Comparison of ENCODE assay signal across 10 mouse cellular contexts in the genomic region with DNA sequence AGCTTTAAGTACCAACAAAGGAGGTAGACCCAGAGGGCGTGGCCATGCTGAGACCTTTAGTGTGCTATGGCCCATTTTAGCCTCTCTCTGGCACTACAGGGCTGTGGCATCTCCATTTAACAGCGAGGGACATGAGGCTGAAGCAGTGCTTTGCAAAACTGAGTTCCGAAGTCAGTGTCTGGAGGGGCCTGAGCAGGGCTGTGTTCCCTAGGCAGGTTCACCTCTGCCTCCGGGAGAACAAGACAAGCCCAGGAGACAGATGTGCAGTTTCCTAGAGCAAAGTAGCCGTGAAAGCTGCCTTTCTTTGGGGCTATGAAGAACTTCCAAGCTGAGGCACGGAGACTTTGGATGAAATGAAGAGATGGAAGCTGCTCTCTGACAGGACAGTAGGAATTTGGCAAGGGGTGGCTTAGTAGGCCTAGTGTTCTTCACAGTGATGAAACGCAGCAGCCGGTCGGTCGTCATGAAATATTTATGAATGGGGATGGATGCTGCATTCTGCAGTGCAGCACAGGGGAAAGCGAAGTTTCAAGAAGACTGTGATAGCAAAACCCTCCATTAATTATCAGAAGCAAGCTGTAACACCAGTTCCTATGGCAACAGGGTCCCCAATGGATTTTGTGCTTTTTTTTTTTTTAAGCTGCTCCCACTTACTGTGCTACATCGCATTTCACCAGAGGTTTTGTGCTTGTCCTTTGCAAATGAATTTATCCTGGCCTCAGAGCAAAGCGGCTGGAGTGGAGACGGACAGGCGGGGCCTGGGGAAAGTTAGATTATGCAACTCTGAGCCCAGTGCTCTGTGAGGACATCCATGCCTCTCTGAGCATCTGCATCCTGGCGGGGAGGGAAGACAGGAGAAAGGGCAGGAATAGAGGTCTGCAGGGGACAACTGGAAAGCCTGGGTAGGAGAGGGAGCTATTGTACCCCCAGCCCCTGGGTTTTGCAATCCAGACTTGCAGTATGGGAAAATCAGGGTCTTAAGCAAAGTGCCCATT.
DNase-seq lines count a peak whose midpoint lies in the region; ATAC-seq and TF ChIP-seq lines count a peak whose summit lies in the region.
"Had no signal": no experiment of that assay in that cellular context is flagged by ENCODE, and none has a peak within 500 bp of the region (broad histone marks: within the 10 kb centered on the region; RNA-seq: fewer than 3 reads in every experiment).

No protein-coding gene starts in this region.

- no peaks in the 10 kb centered on the region for H3K9me3 ChIP-seq in kidney, postnatal 0 days (replicated peaks; ENCODE audit: low read length)
- H3K9me3 ChIP-seq in forebrain, embryonic 13.5 days (replicated peaks) = no peaks in the 10 kb centered on the region
- H3K9me3 ChIP-seq in intestine, embryonic 15.5 days = no peaks in the 10 kb centered on the region; the same call in 1 of the 2 replicates
- no peaks in the 10 kb centered on the region for H3K9me3 ChIP-seq in neural tube, embryonic 14.5 days (ENCODE audit: control insufficient read depth, low read length)

- no peak overlapping the region for H3K4me3 ChIP-seq in kidney, postnatal 0 days (replicated peaks; ENCODE audit: low read depth, low read length)
- no peak overlapping the region for H3K4me3 ChIP-seq in forebrain, embryonic 13.5 days
- no peak overlapping the region for H3K4me3 ChIP-seq in intestine, embryonic 15.5 days (replicated peaks)
- H3K4me3 ChIP-seq in neural tube, embryonic 14.5 days (ENCODE audit: low read depth, low read length) = no peak overlapping the region
- H3K4me3 ChIP-seq: myocyte had no signal

- H3K9ac ChIP-seq in kidney, postnatal 0 days (ENCODE audit: low read depth, low read length) = no peak overlapping the region
- no peak overlapping the region for H3K9ac ChIP-seq in forebrain, embryonic 13.5 days
- no peak overlapping the region for H3K9ac ChIP-seq in intestine, embryonic 15.5 days
- H3K9ac ChIP-seq in neural tube, embryonic 14.5 days (replicated peaks; ENCODE audit: low read depth, low read length) = peak overlapping the region; percentile 28; the same call in 1 of the 2 replicates

- no peaks in the 10 kb centered on the region for H3K36me3 ChIP-seq in kidney, postnatal 0 days (ENCODE audit: insufficient read depth, low read length)
- H3K36me3 ChIP-seq in forebrain, embryonic 13.5 days (ENCODE audit: poor library complexity, severe bottlenecking) = no peaks in the 10 kb centered on the region
- no peaks in the 10 kb centered on the region for H3K36me3 ChIP-seq in intestine, embryonic 15.5 days
- no peaks in the 10 kb centered on the region for H3K36me3 ChIP-seq in neural tube, embryonic 14.5 days (ENCODE audit: control insufficient read depth, insufficient read depth, low read length)

- no peak for ATAC-seq in kidney, postnatal 0 days (replicated peaks; ENCODE audit: low FRiP score, low read depth)
- peak; percentile 63 for ATAC-seq in forebrain, embryonic 13.5 days
- peak; percentile 34; the same call in 1 of the 2 replicates for ATAC-seq in intestine, embryonic 15.5 days
- peak; percentile 85 for ATAC-seq in neural tube, embryonic 14.5 days (ENCODE audit: low read depth)

- no peaks in the 10 kb centered on the region for H3K27me3 ChIP-seq in kidney, postnatal 0 days (ENCODE audit: insufficient read depth, low read length)
- H3K27me3 ChIP-seq in forebrain, embryonic 13.5 days = no peaks in the 10 kb centered on the region
- H3K27me3 ChIP-seq in intestine, embryonic 15.5 days (replicated peaks) = no peaks in the 10 kb centered on the region
- H3K27me3 ChIP-seq in neural tube, embryonic 14.5 days (ENCODE audit: control insufficient read depth, insufficient read depth, low read length) = no peaks in the 10 kb centered on the region

- no peak overlapping the region for H3K4me2 ChIP-seq in kidney, postnatal 0 days (ENCODE audit: low read length)
- H3K4me2 ChIP-seq in forebrain, embryonic 13.5 days = peak overlapping the region; percentile 2; the same call in 1 of the 2 replicates
- no peak overlapping the region for H3K4me2 ChIP-seq in intestine, embryonic 15.5 days (replicated peaks)
- peak overlapping the region; percentile 2; the same call in 1 of the 2 replicates for H3K4me2 ChIP-seq in neural tube, embryonic 14.5 days (ENCODE audit: low read depth, low read length)

- whole genome bisulfite sequencing in kidney, postnatal 0 days = 70% methylated on average over 16 of the region's 16 CpGs
- WGBS in forebrain, embryonic 13.5 days = 42% methylated on average over 16 of the region's 16 CpGs
- 47% methylated on average over 16 of the region's 16 CpGs for WGBS in intestine, embryonic 15.5 days
- 37% methylated on average over 16 of the region's 16 CpGs for WGBS in neural tube, embryonic 14.5 days

- H3K4me1 ChIP-seq in kidney, postnatal 0 days (replicated peaks; ENCODE audit: insufficient read depth, low read length) = no peaks in the 10 kb centered on the region
- peaks cover 36% of the 10 kb centered on the region for H3K4me1 ChIP-seq in forebrain, embryonic 13.5 days
- H3K4me1 ChIP-seq in intestine, embryonic 15.5 days (replicated peaks) = no peaks in the 10 kb centered on the region
- H3K4me1 ChIP-seq in neural tube, embryonic 14.5 days (ENCODE audit: control insufficient read depth, insufficient read depth, low read length) = peaks cover 16% of the 10 kb centered on the region

- peak; percentile 15 for DNase-seq in kidney, postnatal 0 days (ENCODE audit: low spot score)
- DNase-seq in kidney, postnatal 14 days = no peak
- no peak for DNase-seq in liver
- no peak for DNase-seq in adipocyte (ENCODE audit: low spot score)
- no peak for DNase-seq in embryo, embryonic 9.5 days (ENCODE audit: extremely low spot score)
- DNase-seq: kidney, adult 8-10 months had no signal

- no peak for TF ChIP-seq CTCF in kidney, postnatal 0 days (IDR thresholded peaks at IDR 0.05; ENCODE audit: low read depth)

- no peak overlapping the region for H3K27ac ChIP-seq in kidney, postnatal 0 days
- peak overlapping the region; percentile 70 for H3K27ac ChIP-seq in forebrain, embryonic 13.5 days
- no peak overlapping the region for H3K27ac ChIP-seq in intestine, embryonic 15.5 days
- H3K27ac ChIP-seq in neural tube, embryonic 14.5 days (ENCODE audit: low read depth, low read length) = peak overlapping the region; percentile 75

Comparison
In these comparisons a context has a peak if more than half of its experiments do, and no peak if none do; other contexts are left out.
1. H3K27ac ChIP-seq: peak in forebrain, embryonic 13.5 days (single experiment) and neural tube, embryonic 14.5 days (single experiment); none in kidney, postnatal 0 days (single experiment) and intestine, embryonic 15.5 days (single experiment).
2. H3K4me2 ChIP-seq: peak in forebrain, embryonic 13.5 days (single experiment) and neural tube, embryonic 14.5 days (single experiment); none in kidney, postnatal 0 days (single experiment) and intestine, embryonic 15.5 days (single experiment).